Mouse (Mus musculus): ENCODE measurements around the gene Arhgap15.
"Not testable (repeated sequence)": the region's sequence is repeated elsewhere in the genome, so short reads cannot be mapped to it uniquely, and the experiment has no call there.

Gene Arhgap15

GRCm38 (mm10) chr2:43748287-43748983, at the start of gene Arhgap15:
Gene Arhgap15, plus strand, starts transcription at chr2:43748824.
- no peak for DNase-seq (ENCODE audit: low read depth)

GRCm38 (mm10) chr2:43712611-43713138, 35.9 kb upstream of the Arhgap15 start:
- DNase-seq (ENCODE audit: low read depth): no peak

DNA sequence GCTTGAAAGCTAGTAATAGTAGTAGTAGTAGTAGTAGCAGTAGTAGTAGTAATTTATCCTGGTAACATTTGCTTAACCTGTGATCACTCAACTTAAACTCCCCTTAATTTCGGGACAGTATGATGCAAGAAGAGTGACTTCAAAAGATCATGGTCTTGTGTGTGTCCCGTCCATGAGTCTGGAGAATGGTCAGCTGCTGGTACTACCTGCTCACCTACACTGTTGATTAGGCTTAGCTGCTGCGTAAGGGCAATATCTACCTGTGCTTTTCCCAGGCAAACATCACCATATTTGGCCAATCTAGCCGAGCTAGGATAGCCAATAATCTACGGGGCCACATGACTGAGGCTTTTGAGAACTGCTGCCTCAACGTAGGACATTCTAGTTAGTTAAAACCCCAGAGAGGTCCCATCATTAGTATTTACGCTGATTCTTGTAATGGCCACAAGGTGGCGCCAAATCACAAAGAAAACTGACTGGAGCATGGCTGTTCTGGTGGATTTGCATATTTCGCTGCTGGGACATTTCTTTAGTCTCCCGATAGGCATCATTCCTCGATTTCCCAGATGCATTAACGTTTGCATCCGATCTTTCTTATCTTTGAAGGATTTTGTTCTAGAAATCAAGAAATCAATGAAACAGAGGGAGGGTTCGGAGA, 26.0 kb upstream of the Arhgap15 start:
- peak; percentile 17 for DNase-seq (ENCODE audit: low read depth)

GRCm38 (mm10) chr2:43723104-43723541, 25.5 kb upstream of the Arhgap15 start:
- DNase-seq (ENCODE audit: low read depth): no peak

DNA sequence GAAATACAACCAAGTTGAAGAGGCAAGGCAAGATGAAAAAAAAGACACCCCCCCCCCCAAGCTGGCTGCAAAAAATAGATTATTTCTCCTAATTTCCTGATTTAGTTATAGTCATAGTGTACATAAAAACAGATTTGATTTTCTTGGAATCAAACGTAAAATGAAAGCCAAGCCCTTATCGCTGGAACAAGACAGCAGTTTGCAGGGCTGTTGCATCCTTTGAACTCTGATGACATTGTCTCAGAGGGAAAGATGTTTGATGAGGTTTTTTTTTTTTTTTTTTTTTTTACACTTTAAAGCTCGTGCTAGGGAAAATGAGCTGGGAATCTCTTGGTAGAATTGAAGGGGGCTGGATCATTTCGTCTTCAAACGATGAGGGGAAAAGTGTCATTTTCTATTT, 21.4 kb upstream of the Arhgap15 start:
- DNase-seq (ENCODE audit: low read depth): no peak

DNA sequence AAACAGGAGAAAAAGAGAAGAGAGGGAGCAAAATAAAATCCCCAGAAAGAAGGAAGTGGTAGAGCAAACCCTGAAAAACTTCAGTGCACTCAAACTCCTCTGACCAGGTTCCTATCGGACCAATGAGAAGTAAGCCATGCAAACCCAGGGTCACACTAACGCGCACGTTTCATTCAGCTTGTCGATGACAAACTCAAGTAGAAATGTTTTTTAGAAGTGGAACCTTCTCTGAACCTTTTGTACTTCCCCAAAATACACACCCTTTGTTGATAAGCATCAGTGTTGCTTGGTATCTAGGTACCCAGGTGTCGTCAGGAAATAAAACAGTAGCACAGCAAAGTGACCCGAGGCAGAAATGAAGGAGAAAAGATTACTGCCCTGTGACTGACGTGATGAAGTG, 20.9 kb upstream of the Arhgap15 start:
- DNase-seq (ENCODE audit: low read depth): no peak

DNA sequence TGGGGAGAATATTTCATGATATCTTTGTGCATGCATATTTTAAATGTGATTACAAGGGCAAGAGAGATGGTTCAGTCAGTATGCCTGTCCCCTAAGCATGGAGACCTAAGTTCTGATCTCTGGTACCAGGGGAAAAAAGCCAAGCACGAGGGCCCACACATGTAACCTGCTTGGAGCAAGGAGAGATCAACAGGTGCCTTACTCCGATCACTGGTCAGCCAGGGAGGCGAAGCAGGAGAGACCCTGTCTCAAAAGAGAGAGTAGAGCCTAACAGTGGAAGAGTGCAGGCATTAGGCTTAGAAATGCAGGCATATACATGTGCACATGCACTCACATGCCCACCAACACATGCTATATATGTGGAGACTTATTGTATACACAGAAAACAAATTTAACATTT, 19.8 kb upstream of the Arhgap15 start:
- DNase-seq (ENCODE audit: low read depth): no peak

GRCm38 (mm10) chr2:43732396-43732795, 16.2 kb upstream of the Arhgap15 start:
- DNase-seq (ENCODE audit: low read depth): no peak

GRCm38 (mm10) chr2:43735071-43735470, 13.6 kb upstream of the Arhgap15 start:
- DNase-seq (ENCODE audit: low read depth): not testable (repeated sequence)

DNA sequence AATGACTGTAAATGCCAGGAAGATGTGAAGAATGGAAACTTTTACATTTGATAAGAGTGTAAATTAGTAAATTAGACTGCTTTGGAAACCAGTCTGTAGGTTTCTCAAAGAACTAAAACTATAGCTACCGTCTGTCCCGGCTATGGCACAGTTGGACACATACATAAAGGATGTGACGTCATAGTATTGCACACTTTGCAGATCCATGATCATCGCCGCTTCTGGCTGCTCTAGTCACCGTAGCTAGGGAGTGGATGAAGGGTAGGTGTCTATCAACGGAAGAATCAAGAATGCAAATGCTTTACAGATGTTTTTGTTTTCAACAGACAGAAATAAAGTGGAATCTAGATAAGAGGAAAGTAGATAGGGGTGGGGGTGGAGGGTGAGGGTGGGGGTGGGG, 11.1 kb upstream of the Arhgap15 start:
- no peak for DNase-seq (ENCODE audit: low read depth)

- DNase-seq (ENCODE audit: low read depth): no peak
Observed at GRCm38 (mm10) chr2:43738562-43739112, 10.0 kb upstream of the Arhgap15 start.

DNA sequence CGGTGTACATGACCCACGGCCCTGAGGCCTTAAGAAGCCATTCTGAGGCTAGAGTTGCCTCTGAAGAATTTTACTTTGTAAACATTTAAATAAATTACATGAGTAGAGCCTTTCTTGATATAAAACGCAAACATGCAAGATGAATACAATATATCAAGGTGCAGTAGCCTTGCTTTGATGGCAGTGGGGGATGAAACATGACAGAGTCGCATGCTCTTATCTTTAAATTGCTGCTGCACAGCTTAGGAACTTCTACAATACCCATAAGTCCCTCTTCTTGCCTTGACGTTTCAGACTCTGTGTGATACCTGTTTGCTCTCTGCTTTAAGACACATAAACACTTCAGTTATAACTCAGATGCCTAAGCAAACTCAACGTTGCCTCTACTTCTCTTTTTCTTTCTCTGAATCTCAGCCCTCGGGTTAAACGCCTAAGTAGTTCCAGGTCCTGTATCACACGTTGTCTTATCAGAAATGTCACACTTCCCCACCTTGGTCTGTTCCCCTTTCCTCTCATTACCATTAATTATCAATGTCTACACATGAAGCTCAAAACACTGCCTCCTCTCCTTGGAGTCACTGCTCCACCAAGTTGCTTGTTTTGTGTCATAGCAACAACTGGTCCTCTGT, 9.3 kb upstream of the Arhgap15 start:
- DNase-seq (ENCODE audit: low read depth): no peak

- no peak for DNase-seq (ENCODE audit: low read depth)
Observed at GRCm38 (mm10) chr2:43749321-43749720, 697 bp downstream of the Arhgap15 start.

- DNase-seq (ENCODE audit: low read depth): no peak
Observed at GRCm38 (mm10) chr2:43755899-43756298, 7.3 kb downstream of the Arhgap15 start.

DNA sequence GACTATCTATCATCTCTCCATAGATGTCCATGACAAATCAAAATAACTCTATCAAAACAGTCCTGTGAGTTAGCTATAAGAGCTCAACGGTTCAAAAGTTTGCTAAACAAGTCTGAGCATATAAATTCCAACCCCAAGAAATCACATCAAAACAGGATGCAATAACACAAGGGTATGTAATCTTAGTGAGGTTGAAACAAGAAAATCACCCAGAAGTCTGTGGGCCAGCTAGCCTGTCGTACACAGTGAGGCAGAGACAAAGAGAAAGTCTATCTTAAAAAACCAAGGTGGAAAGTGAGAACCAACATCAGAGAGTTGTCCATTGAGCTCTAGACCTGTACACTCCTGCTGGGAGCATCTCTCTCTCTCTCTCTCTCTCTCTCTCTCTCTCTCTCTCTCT, 8.0 kb downstream of the Arhgap15 start:
- no peak for DNase-seq (ENCODE audit: low read depth)

- no peak for DNase-seq (ENCODE audit: low read depth)
Observed at GRCm38 (mm10) chr2:43761735-43762134, 13.1 kb downstream of the Arhgap15 start.

- DNase-seq (ENCODE audit: low read depth): no peak
Observed at GRCm38 (mm10) chr2:43763279-43763678, 14.7 kb downstream of the Arhgap15 start.

DNA sequence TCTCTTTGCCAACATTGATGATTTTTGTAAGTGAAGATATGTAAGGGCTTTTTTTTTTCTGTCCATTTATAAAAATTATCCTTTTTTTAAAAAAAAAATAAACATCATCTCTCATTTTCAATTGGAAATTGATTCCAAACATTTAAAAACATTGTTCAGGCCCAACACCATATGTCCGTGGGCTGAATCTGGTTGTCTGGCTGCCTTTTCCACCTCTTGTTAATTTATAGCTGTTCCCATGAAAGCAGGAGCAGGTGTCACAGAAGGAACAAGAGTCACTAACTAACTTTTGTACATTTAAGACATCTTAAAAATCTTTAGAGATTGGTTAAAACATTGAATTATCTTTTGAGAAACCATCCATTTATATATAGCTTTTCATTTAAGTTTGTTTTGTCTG, 15.8 kb downstream of the Arhgap15 start:
- DNase-seq (ENCODE audit: low read depth): no peak

GRCm38 (mm10) chr2:43766200-43766599, 17.6 kb downstream of the Arhgap15 start:
- DNase-seq (ENCODE audit: low read depth): no peak

DNA sequence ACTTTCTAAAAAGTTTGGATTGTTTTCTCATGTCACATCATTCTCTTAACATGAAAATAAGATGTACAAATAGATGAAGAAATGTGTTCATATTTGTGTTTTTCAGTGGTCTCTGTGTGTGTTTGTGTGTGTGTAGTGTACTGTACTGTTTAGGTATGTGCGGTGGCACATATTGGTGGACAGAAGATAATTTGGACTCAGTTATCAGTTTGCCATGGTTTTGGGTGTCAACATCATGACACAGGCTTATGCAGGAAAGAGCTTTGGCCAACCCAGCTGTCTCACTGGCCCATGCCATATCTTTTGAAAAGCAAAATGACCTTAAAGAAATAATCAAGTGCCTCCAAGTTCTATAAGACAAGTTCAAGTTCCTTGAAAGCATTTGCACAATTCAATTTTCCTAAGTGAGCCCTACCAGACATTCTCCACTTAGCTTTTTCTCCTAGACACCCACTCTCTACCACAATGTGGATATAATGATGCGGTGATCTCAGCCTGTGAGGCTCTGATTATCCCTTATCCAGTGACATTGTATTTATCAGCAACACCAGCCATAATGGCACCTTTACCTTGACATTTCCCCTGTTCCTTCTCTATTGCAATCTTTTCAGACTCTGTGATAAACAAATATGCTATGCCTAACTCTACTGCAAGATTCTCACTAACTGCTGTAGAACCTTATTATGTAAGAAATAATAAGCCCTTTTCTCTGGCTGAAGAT, 21.4 kb downstream of the Arhgap15 start:
- DNase-seq (ENCODE audit: low read depth): no peak

DNA sequence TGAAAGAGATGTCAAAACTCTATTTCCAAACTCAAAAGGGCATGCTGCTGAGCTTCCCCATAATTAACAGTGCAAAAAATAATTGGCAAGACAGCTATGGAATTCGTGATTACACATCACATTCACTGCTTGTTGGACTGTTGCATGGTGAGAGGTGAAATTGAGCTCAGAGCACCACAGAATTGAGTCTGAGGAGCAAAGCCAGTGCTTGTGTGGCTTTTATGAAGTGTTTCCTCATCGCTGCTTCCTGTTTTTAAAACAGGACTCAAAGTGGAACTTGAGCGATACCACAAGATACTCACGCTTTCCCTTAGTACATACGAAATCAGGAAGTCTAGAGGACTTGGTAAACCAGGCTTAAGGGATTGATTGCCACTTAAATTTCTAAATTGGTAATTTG, 24.0 kb downstream of the Arhgap15 start:
- no peak for DNase-seq (ENCODE audit: low read depth)

- no peak for DNase-seq (ENCODE audit: low read depth)
Observed at GRCm38 (mm10) chr2:43782157-43782556, 33.5 kb downstream of the Arhgap15 start.

Data from fibroblast of lung, adult 2 months (primary cell).